Mouse (Mus musculus) intestine, embryonic 14.5 days (tissue): ENCODE measurements around the gene Tmem145. TPM values are rescaled to one million over a fixed set of nuclear protein-coding genes. Genes with fewer than 3 reads are reported as not detected.

Source experiments
- ATAC-seq: fragments of 200-750 bp; cut with Nextera tagmentation; replicated peaks from 2 replicates; pipeline ENCODE4 v1.8.0; 2017; ENCODE audit warnings: low read depth, moderate number of reproducible peaks, moderate TSS enrichment, moderate library complexity; ENCODE audit not compliant: low FRiP score, low TSS enrichment
- DNase-seq: peaks from one replicate; pipeline ENCODE4 v3.0.0-alpha.2; 2018; ENCODE audit warnings: low spot score
- H3K27ac ChIP-seq: fragments of 300-500 bp; sonication (generic); 2 replicates; pipeline ENCODE4 v1.5.1; 2014; ENCODE audit warnings: low read depth, mild to moderate bottlenecking, control low read depth
- H3K27me3 ChIP-seq: fragments of 300-500 bp; sonication (generic); replicated peaks from 2 replicates; pipeline ENCODE4 v1.6.1; 2014; ENCODE audit warnings: low read length, control low read depth; ENCODE audit not compliant: control insufficient read depth, insufficient read depth
- H3K36me3 ChIP-seq: fragments of 300-500 bp; sonication (generic); 2 replicates; pipeline ENCODE4 v1.6.1; 2014; ENCODE audit warnings: low read length, control low read depth; ENCODE audit not compliant: control insufficient read depth, insufficient read depth
- H3K4me1 ChIP-seq: fragments of 300-500 bp; sonication (generic); replicated peaks from 2 replicates; pipeline ENCODE4 v1.6.1; 2014; ENCODE audit warnings: low read length, control low read depth, mixed read lengths; ENCODE audit not compliant: control insufficient read depth, insufficient read depth
- H3K4me2 ChIP-seq: fragments of 300-500 bp; sonication (generic); 2 replicates; pipeline ENCODE4 v1.6.1; 2014; ENCODE audit warnings: low read length
- H3K4me3 ChIP-seq: fragments of 300-500 bp; sonication (generic); 2 replicates; pipeline ENCODE4 v1.5.1; 2014; ENCODE audit warnings: low read depth, low read length, control low read depth, mixed read lengths
- H3K9ac ChIP-seq: fragments of 300-500 bp; sonication (generic); 2 replicates; pipeline ENCODE4 v1.6.1; 2014; ENCODE audit warnings: mild to moderate bottlenecking, low read length
- H3K9me3 ChIP-seq: fragments of 300-500 bp; sonication (generic); 2 replicates; pipeline ENCODE4 v1.6.1; 2016; ENCODE audit warnings: low read length, control low read depth; ENCODE audit not compliant: control insufficient read depth
- WGBS: fragments of 180-500 bp; shearing (Covaris S2); extraction: QIAGEN DNeasy Blood & Tissue Kit; methylation state at CpG from one replicate; pipeline ENCODE4 v1.1.7; 2014; 5-methylcytosine and 5-hydroxymethylcytosine counted together
- polyA plus RNA-seq: library from polyadenylated mRNA; unstranded; fragments of >200 nt; fragmentation: Nextera tagmentation; extraction: Ambion mirVana; gene quantifications from 2 replicates; pipeline ENCODE4 v1.2.1, GENCODE M21; 2014

Gene Tmem145
- polyA plus RNA-seq, 1 experiment from 2014 or later: 1.6 TPM

DNA sequence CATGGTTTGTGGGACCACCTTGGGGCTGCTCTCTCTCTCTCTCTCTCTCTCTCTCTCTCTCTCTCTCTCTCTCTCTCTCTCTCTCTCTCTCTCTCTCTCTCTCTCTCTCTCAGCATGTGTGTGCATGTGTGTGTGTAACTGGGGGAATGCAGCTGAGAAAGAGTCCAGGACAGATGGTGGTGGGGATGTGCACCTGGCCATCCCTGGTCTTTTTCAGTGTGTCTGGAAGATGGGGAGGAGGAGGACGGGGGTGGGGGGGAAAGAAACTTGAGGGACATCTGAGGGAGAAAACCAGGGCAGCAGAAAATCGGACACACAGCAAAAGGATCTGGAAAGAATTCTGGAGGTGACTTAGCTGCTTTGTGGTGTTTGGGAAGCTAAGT is 699 bp downstream of the Tmem145 start:
- Histone ChIP-seq H3K4me1 (0 out of 2 replicates have a peak, but pooled peaks cover 3% of the 10 kb centered on the region), H3K4me2 (no peak overlapping the region), H3K4me3 (peak overlapping the region; percentile 47; the same call in 1 of the 2 replicates), H3K9me3 (no peaks in the 10 kb centered on the region), H3K27ac (no peak overlapping the region), H3K27me3 (peaks cover 12% of the 10 kb centered on the region; the same call in 1 of the 2 replicates), H3K9ac (no peak overlapping the region), H3K36me3 (no peaks in the 10 kb centered on the region)
- ATAC-seq (no peak), DNase-seq (no peak)
- WGBS: 37% methylated on average over 2 of the region's 2 CpGs

GRCm38 (mm10) chr7:25308702-25309318 is 2.9 kb downstream of the Tmem145 start:
- Histone ChIP-seq H3K36me3 (no peaks in the 10 kb centered on the region), H3K4me2 (no peak overlapping the region), H3K4me3 (no peak overlapping the region), H3K27me3 (peaks cover 33% of the 10 kb centered on the region), H3K27ac (no peak overlapping the region), H3K9me3 (no peaks in the 10 kb centered on the region), H3K9ac (no peak overlapping the region), H3K4me1 (0 out of 2 replicates have a peak, but pooled peaks cover 3% of the 10 kb centered on the region)
- ATAC-seq (no peak), DNase-seq (no peak)
- WGBS: 49% methylated on average over 17 of the region's 17 CpGs

DNA sequence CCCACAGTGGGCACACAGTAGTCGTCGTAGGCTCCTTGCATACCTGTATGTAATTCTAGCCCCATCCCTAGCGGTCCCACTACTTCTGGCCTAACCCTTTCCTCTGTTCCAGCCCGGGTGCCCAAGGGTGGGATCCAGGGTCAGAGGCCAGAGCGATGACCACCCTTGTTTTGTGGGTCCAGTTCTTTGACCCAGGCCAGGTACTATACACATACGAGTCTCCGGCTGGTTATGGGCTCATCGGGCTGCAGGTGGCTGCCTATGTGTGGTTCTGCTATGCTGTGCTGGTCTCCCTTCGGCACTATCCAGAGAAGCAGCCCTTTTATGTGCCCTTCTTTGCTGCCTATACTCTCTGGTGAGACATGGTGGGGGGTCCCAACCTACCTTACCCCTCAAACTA is 3.5 kb downstream of the Tmem145 start:
- H3K4me1 ChIP-seq: 0 out of 2 replicates have a peak, but pooled peaks cover 3% of the 10 kb centered on the region
- 80% methylated on average over 9 of the region's 9 CpGs for WGBS
- no peak overlapping the region for H3K4me3 ChIP-seq
- ATAC-seq: no peak
- H3K9ac ChIP-seq: no peak overlapping the region
- no peaks in the 10 kb centered on the region for H3K9me3 ChIP-seq
- DNase-seq: no peak
- H3K4me2 ChIP-seq: no peak overlapping the region
- H3K27ac ChIP-seq: no peak overlapping the region
- H3K36me3 ChIP-seq: no peaks in the 10 kb centered on the region
- H3K27me3 ChIP-seq: peaks cover 39% of the 10 kb centered on the region

DNA sequence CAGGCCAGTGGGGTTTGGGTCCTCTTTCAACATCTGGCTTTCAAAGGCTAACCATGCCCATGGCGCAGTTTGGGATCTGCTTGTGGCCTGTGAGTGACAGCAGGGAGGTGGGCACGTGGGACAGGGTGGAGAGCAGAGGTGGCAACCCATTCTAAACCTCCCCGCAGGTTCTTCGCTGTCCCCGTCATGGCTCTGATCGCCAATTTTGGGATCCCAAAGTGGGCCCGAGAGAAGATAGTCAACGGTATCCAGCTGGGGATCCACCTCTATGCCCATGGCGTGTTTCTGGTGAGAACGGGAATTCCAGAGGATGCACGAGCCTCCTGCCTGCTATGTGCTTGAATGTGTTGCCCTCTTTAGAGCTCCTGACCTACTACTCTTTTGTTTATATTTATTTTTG is 5.3 kb downstream of the Tmem145 start:
- Histone ChIP-seq H3K27ac (no peak overlapping the region), H3K9me3 (no peaks in the 10 kb centered on the region), H3K36me3 (no peaks in the 10 kb centered on the region), H3K4me1 (peaks cover 12% of the 10 kb centered on the region), H3K4me3 (no peak overlapping the region), H3K9ac (no peak overlapping the region), H3K4me2 (no peak overlapping the region), H3K27me3 (peaks cover 57% of the 10 kb centered on the region)
- 76% methylated on average over 11 of the region's 11 CpGs for WGBS
- DNase-seq: no peak
- ATAC-seq: no peak

GRCm38 (mm10) chr7:25313325-25313724 is 7.4 kb downstream of the Tmem145 start:
- 41% methylated on average over 7 of the region's 7 CpGs for WGBS
- ATAC-seq (no peak), DNase-seq (no peak)
- Histone ChIP-seq H3K36me3 (no peaks in the 10 kb centered on the region), H3K27ac (no peak overlapping the region), H3K9me3 (no peaks in the 10 kb centered on the region), H3K27me3 (peaks cover 50% of the 10 kb centered on the region), H3K9ac (no peak overlapping the region), H3K4me2 (no peak overlapping the region), H3K4me1 (peaks cover 21% of the 10 kb centered on the region), H3K4me3 (no peak overlapping the region)

DNA sequence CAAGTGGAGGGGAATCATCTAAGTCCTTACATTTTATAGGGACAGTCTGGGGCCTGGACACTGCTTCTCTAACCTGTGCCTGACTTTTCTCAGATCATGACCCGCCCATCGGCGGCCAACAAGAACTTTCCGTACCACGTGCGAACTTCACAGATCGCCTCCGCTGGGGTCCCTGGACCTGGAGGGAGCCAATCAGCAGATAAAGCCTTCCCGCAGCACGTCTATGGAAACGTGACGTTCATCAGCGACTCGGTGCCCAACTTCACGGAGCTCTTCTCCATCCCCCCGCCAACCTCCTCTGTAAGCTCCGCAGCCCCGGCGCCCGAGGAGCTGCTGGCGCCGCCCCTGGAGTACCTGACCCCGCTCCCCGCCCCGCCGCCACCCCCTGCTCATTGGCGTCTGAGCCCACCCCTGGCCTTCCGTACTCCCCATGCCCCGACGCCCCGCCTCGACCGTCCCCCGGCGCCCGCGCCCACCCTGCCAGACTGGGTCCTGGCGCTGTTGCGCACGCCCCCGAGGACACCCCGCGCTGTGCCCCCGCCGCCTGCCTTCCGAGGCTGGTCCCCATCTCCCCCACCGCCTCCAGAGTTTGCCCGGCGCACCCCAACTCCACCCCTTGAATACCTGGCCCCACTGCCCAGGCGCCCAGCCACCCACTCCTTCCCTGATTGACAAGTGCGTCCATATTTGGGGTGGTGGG is 8.8 kb downstream of the Tmem145 start:
- ATAC-seq: no peak
- no peak overlapping the region for H3K27ac ChIP-seq
- H3K4me3 ChIP-seq: peak overlapping the region; percentile 34
- H3K36me3 ChIP-seq: no peaks in the 10 kb centered on the region
- H3K9me3 ChIP-seq: no peaks in the 10 kb centered on the region
- peaks cover 21% of the 10 kb centered on the region for H3K4me1 ChIP-seq
- peak overlapping the region; percentile 66 for H3K4me2 ChIP-seq
- DNase-seq: no peak
- 2% methylated on average over 48 of the region's 51 CpGs for WGBS
- peak overlapping the region; percentile 32; the same call in 1 of the 2 replicates for H3K9ac ChIP-seq
- H3K27me3 ChIP-seq: peaks cover 45% of the 10 kb centered on the region

- Histone ChIP-seq H3K36me3 (no peaks in the 10 kb centered on the region), H3K4me3 (peak overlapping the region; percentile 34), H3K27ac (no peak overlapping the region), H3K4me1 (peaks cover 21% of the 10 kb centered on the region), H3K9ac (peak overlapping the region; percentile 32; the same call in 1 of the 2 replicates), H3K27me3 (peaks cover 45% of the 10 kb centered on the region), H3K4me2 (peak overlapping the region; percentile 66), H3K9me3 (no peaks in the 10 kb centered on the region)
- 1% methylated on average over 64 of the region's 69 CpGs for WGBS
- DNase-seq (peak; percentile 59), ATAC-seq (no peak)
Measured at GRCm38 (mm10) chr7:25315306-25316041, 9.6 kb downstream of the Tmem145 start.

- H3K27me3 ChIP-seq: peaks cover 43% of the 10 kb centered on the region
- no peaks in the 10 kb centered on the region for H3K36me3 ChIP-seq
- DNase-seq (peak; percentile 94), ATAC-seq (peak; percentile 99)
- peaks cover 26% of the 10 kb centered on the region for H3K4me1 ChIP-seq
- peak within 1 kb of the TSS; percentile 54 for H3K27ac ChIP-seq
- peak within 1 kb of the TSS; percentile 63 for H3K4me3 ChIP-seq
- peak within 1 kb of the TSS; percentile 62 for H3K9ac ChIP-seq
- no peaks in the 10 kb centered on the region for H3K9me3 ChIP-seq
- H3K4me2 ChIP-seq: peak within 1 kb of the TSS; percentile 99
- WGBS: 1% methylated on average over 52 of the region's 52 CpGs
Measured at GRCm38 (mm10) chr7:25316532-25317445, 10.9 kb downstream of the Tmem145 start, which contains the start of gene Megf8. Gene Megf8, plus strand, starts transcription at chr7:25317164.
